Mouse (Mus musculus) telencephalon, adult 2 months (tissue): Measurements from ENCODE around the gene Serinc2.
"Not testable (repeated sequence)": the region's sequence is repeated elsewhere in the genome, so short reads cannot be mapped to it uniquely, and the experiment has no call there.

Experiments used
- DNase-seq: peaks from one replicate; pipeline ENCODE4 v3.0.0-alpha.2; 2011; ENCODE audit warnings: low read depth, low spot score

The Serinc2 gene

GRCm38 (mm10) chr4:130264131-130264530, 14.9 kb downstream of the Serinc2 start:
- DNase-seq = no peak

GRCm38 (mm10) chr4:130260406-130260805, 18.6 kb downstream of the Serinc2 start:
- no peak for DNase-seq

GRCm38 (mm10) chr4:130252441-130253157, 26.4 kb downstream of the Serinc2 start:
- no peak for DNase-seq

- DNase-seq = no peak
Observed at GRCm38 (mm10) chr4:130251763-130252162, 27.2 kb downstream of the Serinc2 start.

GRCm38 (mm10) chr4:130251172-130251705, 27.8 kb downstream of the Serinc2 start:
- no peak for DNase-seq

DNA sequence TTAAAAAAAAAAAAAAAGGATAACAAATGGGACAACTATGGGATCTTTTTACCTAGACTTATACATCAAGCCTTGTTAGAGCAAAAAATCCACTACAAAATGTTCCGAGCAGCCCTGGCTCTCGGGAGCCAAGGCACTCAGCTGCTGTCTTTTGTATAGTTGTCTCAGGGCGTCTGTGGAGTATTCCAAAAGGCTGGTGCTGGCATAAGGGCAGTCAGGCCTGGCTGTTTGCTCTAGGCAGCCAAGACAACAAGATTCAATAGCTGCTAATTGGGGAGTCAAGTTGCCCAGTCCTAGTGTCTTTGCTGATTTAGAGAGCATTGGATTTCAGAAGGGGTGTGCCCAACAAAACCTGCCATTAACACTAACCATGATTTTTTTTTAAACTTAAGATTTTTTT, 30.4 kb downstream of the Serinc2 start:
- no peak for DNase-seq

GRCm38 (mm10) chr4:130246132-130246531, 32.9 kb downstream of the Serinc2 start:
- DNase-seq = peak; percentile 64

- no peak for DNase-seq
Observed at GRCm38 (mm10) chr4:130244749-130245148, 34.3 kb downstream of the Serinc2 start.

GRCm38 (mm10) chr4:130243621-130244020, 35.4 kb downstream of the Serinc2 start:
- not testable (repeated sequence) for DNase-seq

GRCm38 (mm10) chr4:130242956-130243355, 36.0 kb downstream of the Serinc2 start:
- no peak for DNase-seq

- DNase-seq = no peak
Observed at GRCm38 (mm10) chr4:130240695-130241094, 38.3 kb downstream of the Serinc2 start.

DNA sequence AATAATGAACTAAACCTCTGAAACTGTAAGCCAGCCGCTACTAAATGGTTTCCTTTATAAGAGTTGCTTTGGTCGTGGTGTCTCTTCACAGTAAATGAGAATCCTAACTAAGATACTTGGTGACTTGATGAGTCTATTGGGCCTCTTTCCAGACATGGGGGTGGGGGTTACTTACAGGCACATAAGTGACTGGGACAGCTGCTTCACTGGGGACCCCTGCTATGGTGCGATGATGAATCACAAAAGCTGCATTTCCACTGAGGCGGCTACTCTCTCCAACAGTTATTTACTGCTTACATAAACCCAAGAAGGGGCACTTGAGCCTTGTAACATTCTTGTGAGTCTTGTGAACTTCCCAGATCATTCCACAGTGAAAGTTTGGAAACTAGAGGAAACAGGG, 41.4 kb downstream of the Serinc2 start:
- DNase-seq = no peak

GRCm38 (mm10) chr4:130236361-130236760, 42.6 kb downstream of the Serinc2 start:
- DNase-seq = no peak

DNA sequence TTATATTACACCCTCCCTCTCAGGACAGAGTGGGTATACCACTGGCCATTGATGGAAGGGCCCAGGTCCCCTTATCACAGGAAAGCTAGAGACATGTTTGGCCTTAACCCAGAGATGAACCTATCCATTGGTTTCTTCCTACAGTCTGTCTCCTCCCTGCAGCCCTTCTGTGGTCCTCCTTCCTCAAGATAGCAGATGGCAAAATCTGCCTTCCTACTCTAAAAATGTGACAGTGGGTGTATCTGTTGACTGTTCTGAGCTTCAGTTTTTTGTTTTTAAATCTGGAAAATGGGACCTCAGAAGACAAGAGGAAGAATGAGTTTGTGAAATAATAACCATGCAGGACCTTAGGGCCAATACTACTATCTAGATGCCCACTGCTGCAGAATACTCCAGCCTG, 54.9 kb downstream of the Serinc2 start:
- peak; percentile 18 for DNase-seq

DNA sequence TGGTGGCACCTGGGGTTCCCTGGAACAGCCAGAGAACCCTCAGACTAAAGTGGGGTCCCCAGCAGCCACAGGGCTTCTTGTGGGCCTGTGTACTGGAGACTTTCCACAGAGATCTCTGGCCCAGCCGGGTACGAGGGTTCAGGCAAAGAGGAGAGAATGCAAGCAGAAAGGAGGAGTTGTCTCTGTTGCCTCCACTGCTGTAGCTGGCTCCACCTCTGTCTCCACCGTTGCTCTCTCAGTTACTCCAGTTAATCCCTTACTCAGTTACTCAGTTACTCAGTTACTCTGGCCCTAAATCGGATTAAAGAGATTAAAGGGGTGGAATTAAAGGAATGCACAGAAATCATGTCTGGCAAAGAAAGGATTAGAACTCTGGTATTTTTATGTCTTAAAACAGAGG, 56.8 kb downstream of the Serinc2 start, which contains the start of gene Gm853:
TSS of gene Gm853 (minus strand) at position 223 of the 400 bp plus-strand sequence.
- DNase-seq = no peak

DNA sequence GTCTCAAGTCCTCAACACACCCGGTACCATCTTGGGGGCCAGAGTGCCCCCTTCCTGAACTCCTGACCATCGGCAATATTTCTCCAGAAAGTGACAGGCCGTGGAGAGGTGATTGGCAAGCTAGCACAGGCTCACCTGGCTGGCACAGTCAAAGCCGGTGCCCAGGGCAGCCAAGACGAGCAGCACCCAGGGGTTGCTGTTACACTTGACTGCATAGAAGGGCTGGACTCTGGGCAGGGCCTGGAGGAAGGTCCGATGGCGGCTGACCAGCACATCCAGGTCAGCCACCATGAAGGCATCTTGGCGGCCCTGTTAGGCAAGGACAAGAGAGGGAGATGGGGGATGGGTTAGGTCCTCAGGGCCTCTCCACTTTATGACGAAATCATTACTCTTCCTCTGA, 58.8 kb downstream of the Serinc2 start:
- no peak for DNase-seq

DNA sequence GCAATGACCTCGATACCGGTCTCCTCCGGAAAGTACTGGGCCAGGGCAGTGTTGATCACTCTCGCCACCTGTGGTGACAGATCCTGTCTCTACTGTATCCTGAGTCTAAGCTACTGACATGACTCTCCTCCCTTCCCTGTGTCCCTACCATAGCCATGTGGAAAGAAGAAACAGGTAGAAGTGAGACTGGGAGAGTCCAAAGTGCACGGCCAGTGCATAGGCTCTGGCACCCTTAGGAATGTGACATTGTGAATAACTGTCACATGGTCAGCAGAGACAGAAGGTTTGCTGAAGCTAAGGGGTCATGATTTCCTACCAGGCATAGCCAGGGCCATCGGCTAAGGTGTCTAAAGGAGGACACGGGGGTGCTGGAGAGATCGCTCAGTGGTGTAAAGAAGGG, 63.6 kb downstream of the Serinc2 start:
- no peak for DNase-seq

DNA sequence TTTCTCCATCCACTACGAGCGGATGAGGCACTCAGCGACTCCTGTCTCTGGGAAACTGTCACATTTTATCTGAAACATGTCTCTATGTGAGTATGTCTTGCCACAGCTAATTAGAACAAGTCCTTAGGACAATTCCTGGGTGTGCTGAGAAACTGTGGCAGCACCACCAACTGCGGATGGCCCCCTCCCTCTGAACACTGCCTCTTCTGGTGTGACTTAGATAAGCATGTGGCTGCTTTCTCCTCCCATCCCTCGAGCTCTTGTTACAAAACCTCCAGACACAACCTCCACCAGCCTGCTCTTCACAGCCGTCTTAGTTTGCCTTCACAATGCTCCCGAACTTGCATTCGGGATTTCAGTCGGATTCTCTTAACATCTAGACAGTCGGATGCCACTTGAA, 65.1 kb downstream of the Serinc2 start:
- no peak for DNase-seq

DNA sequence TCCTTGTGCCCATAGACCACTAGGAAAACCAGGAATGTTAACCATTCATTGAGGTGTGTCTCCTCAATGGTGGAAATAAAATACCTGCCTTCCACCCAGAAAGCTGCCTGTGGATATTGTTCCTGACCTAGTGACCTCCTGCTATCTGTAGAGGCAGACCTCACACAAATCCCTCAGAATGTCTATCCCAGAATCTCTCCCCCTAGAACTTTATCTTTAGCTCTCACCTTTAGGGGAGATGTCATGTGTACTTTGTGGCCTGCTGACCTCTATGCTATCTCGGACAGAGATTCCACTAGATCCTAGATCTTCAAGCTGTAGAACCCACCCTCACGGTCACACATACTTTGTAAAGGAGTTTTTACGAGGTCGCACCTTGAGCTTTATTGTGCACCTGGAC, 65.8 kb downstream of the Serinc2 start:
- no peak for DNase-seq

GRCm38 (mm10) chr4:130212421-130212820, 66.6 kb downstream of the Serinc2 start:
- no peak for DNase-seq

GRCm38 (mm10) chr4:130211870-130212269, 67.1 kb downstream of the Serinc2 start:
- no peak for DNase-seq
